Mouse (Mus musculus): ENCODE measurements around the gene Adgrg6.

DNA sequence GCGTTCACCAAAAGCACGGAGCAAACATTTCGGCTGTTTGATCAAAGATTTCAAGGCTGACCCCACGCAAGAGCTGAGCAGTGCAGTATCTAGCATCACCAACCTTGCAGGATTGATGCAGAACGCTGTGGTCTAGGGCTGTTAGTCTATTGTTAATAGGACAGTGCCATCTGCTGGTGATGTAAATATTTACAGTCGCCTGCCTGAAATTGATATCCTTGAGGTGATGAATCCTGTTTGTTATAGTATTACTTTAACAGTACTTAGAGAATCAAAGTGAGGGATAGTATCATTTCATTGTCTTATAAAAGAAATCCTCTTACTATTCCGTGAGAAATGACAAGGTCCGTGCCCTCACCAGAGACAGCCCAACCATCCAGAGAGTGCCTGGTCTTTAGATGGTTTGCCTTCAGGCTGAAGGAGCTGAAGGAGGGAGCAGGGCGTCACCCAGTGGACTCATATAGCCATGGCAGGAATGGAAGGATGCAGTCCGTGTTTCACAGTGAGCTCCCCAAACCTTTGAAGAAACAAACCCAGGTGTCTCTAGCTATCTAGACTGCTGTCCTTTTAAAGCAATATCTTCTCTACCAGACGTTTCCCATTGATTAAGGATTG lies 154.3 kb downstream of the Adgrg6 start:
- TF ChIP-seq POLR2A (IDR thresholded peaks at IDR 0.05; ENCODE audit: borderline replicate concordance, control insufficient read depth, low read depth, low read length), result no peak
- peak; percentile 41; the same call in 1 of the 2 replicates for TF ChIP-seq CTCF (IDR thresholded peaks at IDR 0.05; ENCODE audit: control insufficient read depth, insufficient read depth, low read length)
